Mouse (Mus musculus) thymus, adult 2 months (tissue): ENCODE measurements around the gene Cpox.

Experiments used
- CTCF ChIP-seq: fragments of 200-500 bp; IDR thresholded peaks from 2 replicates; pipeline ENCODE4 v1.5.1; 2012; ENCODE audit warnings: mild to moderate bottlenecking, control low read depth, low read length, moderate library complexity, borderline replicate concordance; ENCODE audit not compliant: control insufficient read depth, poor library complexity, insufficient read depth; ENCODE audit errors: extremely low read depth
- POLR2A ChIP-seq: fragments of 200-500 bp; IDR thresholded peaks from 2 replicates; pipeline ENCODE4 v1.6.1; 2012; ENCODE audit warnings: mild to moderate bottlenecking, low read length, control low read depth, moderate library complexity; ENCODE audit not compliant: control insufficient read depth, poor library complexity, insufficient read depth; ENCODE audit errors: extremely low read depth

GRCm38 (mm10) chr16:58685548-58686537 is 15.8 kb downstream of the Cpox start:
- TF ChIP-seq CTCF, result no peak
- no peak for TF ChIP-seq POLR2A
